Mouse (Mus musculus) cerebellum, postnatal 25 days (tissue): ENCODE results near the gene Macrod2.

ENCODE experiments used
- DNase-seq, 2 experiments: peaks; one replicate each; pipeline ENCODE4 v3.0.0; 2021; ENCODE audit warnings: mixed read lengths in 2 of 2

Gene Macrod2

GRCm38 (mm10) chr2:141514976-141515375 is 1119.9 kb downstream of the Macrod2 start:
- no peak for DNase-seq

- DNase-seq: no peak
These were observed 1127.0 kb downstream of the Macrod2 start for GRCm38 (mm10) chr2:141522081-141522480.

GRCm38 (mm10) chr2:141545877-141546276 is 1150.8 kb downstream of the Macrod2 start:
- no peak for DNase-seq

GRCm38 (mm10) chr2:141551701-141552100 is 1156.6 kb downstream of the Macrod2 start:
- no peak for DNase-seq

- DNase-seq: no peak
These were observed 1161.6 kb downstream of the Macrod2 start for GRCm38 (mm10) chr2:141556747-141557146.

GRCm38 (mm10) chr2:141558242-141558827 is 1163.2 kb downstream of the Macrod2 start:
- no peak for DNase-seq

GRCm38 (mm10) chr2:141565986-141566385 is 1170.9 kb downstream of the Macrod2 start:
- DNase-seq: no peak

GRCm38 (mm10) chr2:141571360-141571759 is 1176.3 kb downstream of the Macrod2 start:
- no peak for DNase-seq

- DNase-seq: no peak
These were observed 1183.1 kb downstream of the Macrod2 start for GRCm38 (mm10) chr2:141578206-141578605.

- no peak for DNase-seq
These were observed 1187.3 kb downstream of the Macrod2 start for GRCm38 (mm10) chr2:141582431-141582830.

GRCm38 (mm10) chr2:141582933-141583332 is 1187.8 kb downstream of the Macrod2 start:
- DNase-seq: peak; percentile 24 to 37

GRCm38 (mm10) chr2:141587290-141587689 is 1192.2 kb downstream of the Macrod2 start:
- DNase-seq: no peak

GRCm38 (mm10) chr2:141591326-141591725 is 1196.2 kb downstream of the Macrod2 start:
- no peak for DNase-seq

- DNase-seq: peak in 1 of 2 experiments; percentile 13
These were observed 1199.7 kb downstream of the Macrod2 start for GRCm38 (mm10) chr2:141594811-141595210.

GRCm38 (mm10) chr2:141617721-141618120 is 1222.6 kb downstream of the Macrod2 start:
- DNase-seq: peak; percentile 11 to 20

GRCm38 (mm10) chr2:141618257-141618656 is 1223.1 kb downstream of the Macrod2 start:
- peak; percentile 91 to 94 for DNase-seq

- no peak for DNase-seq
These were observed 1268.9 kb downstream of the Macrod2 start for GRCm38 (mm10) chr2:141664051-141664450.

- no peak for DNase-seq
These were observed 1277.7 kb downstream of the Macrod2 start for GRCm38 (mm10) chr2:141672814-141673213.

- no peak for DNase-seq
These were observed 1278.3 kb downstream of the Macrod2 start for GRCm38 (mm10) chr2:141673405-141673804.

GRCm38 (mm10) chr2:141697541-141697940 is 1302.4 kb downstream of the Macrod2 start:
- no peak for DNase-seq

GRCm38 (mm10) chr2:141698320-141698719 is 1303.2 kb downstream of the Macrod2 start:
- peak; percentile 17 to 32 for DNase-seq

GRCm38 (mm10) chr2:141700759-141701452 is 1305.8 kb downstream of the Macrod2 start:
- no peak for DNase-seq

GRCm38 (mm10) chr2:141711785-141712184 is 1316.7 kb downstream of the Macrod2 start:
- no peak for DNase-seq

- no peak for DNase-seq
These were observed 1317.2 kb downstream of the Macrod2 start for GRCm38 (mm10) chr2:141712265-141712664.
